Mouse (Mus musculus) spleen, adult 18-20 months (tissue): ENCODE measurements around the gene Atf7ip.
A peak's percentile ranks its signal among the peaks of the same experiment; 100 is the strongest.

Source experiments
- DNase-seq, 2 experiments: peaks; one replicate each; pipeline ENCODE4 v3.0.0; 2022; ENCODE audit warnings: mixed read lengths in 2 of 2

Gene Atf7ip

GRCm38 (mm10) chr6:136486801-136487553 is 19.0 kb upstream of the Atf7ip start:
- DNase-seq, result no peak

- DNase-seq, result no peak
These were observed 18.4 kb upstream of the Atf7ip start for GRCm38 (mm10) chr6:136487554-136487950.

- DNase-seq, result no peak
These were observed 16.1 kb upstream of the Atf7ip start for GRCm38 (mm10) chr6:136489899-136490298.

- DNase-seq, result no peak
These were observed 15.2 kb upstream of the Atf7ip start for GRCm38 (mm10) chr6:136490516-136491475.

- no peak for DNase-seq
These were observed 14.3 kb upstream of the Atf7ip start for GRCm38 (mm10) chr6:136491631-136492030.

GRCm38 (mm10) chr6:136492251-136492650 is 13.7 kb upstream of the Atf7ip start:
- no peak for DNase-seq

- no peak for DNase-seq
These were observed 12.5 kb upstream of the Atf7ip start for GRCm38 (mm10) chr6:136493486-136493885.

- DNase-seq, result no peak
These were observed 11.8 kb upstream of the Atf7ip start for GRCm38 (mm10) chr6:136493910-136494751.

- no peak for DNase-seq
These were observed 10.9 kb upstream of the Atf7ip start for GRCm38 (mm10) chr6:136495023-136495422.

GRCm38 (mm10) chr6:136497744-136498143 is 8.2 kb upstream of the Atf7ip start:
- DNase-seq, result peak; percentile 72 to 77

GRCm38 (mm10) chr6:136499292-136499977 is 6.5 kb upstream of the Atf7ip start:
- no peak for DNase-seq

- no peak for DNase-seq
These were observed 2.7 kb downstream of the Atf7ip start for GRCm38 (mm10) chr6:136508652-136509051.

- no peak for DNase-seq
These were observed 5.0 kb downstream of the Atf7ip start for GRCm38 (mm10) chr6:136510945-136511344.

- no peak for DNase-seq
These were observed 6.4 kb downstream of the Atf7ip start for GRCm38 (mm10) chr6:136512351-136512750.

- DNase-seq, result no peak
These were observed 10.7 kb downstream of the Atf7ip start for GRCm38 (mm10) chr6:136516626-136517025.

- DNase-seq, result no peak
These were observed 11.3 kb downstream of the Atf7ip start for GRCm38 (mm10) chr6:136517221-136517620.

GRCm38 (mm10) chr6:136518537-136519246 is 12.7 kb downstream of the Atf7ip start:
- peak; percentile 88 to 89 for DNase-seq

GRCm38 (mm10) chr6:136519254-136519653 is 13.3 kb downstream of the Atf7ip start:
- DNase-seq, result no peak

GRCm38 (mm10) chr6:136520361-136520760 is 14.4 kb downstream of the Atf7ip start:
- DNase-seq, result no peak

- DNase-seq, result no peak
These were observed 15.7 kb downstream of the Atf7ip start for GRCm38 (mm10) chr6:136521681-136522080.

- DNase-seq, result no peak
These were observed 16.7 kb downstream of the Atf7ip start for GRCm38 (mm10) chr6:136522658-136523057.
